Mouse (Mus musculus): ENCODE measurements at regions not wholly inside any gene's neighbourhood (a gene's known extent, or its start where the extent isn't known, plus 50 kb on each side); places are given as distances from the start of the nearest gene placed in this dataset.

DNA sequence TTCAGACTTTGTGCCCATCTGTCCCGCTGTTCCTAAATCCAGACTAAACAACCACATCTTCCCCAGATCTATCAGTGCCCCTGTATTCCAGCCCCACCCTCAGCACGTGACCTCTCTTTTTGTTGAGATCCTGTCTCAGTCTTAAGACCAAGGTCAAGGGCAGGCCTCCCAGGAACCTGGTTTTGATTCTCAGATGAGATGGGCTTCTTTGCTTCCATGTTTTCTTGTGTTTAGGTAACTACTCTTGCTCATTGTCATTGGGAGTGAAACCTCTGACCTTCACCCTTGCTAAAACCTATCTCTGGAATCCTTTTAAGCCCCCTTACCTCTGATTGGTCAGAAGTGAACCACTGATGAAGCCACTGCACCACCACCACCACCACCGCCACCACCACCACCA, 112.1 kb downstream of the Matn1 start:
- TF ChIP-seq GATA1 (IDR thresholded peaks at IDR 0.05; ENCODE audit: low read length): no peak
- TF ChIP-seq TAL1 (IDR thresholded peaks at IDR 0.05; ENCODE audit: low read length): no peak

Measured in erythroblast, embryonic 14.5 days (primary cell).